Mouse (Mus musculus) frontal cortex, postnatal 14 days (tissue): Measurements from ENCODE around the gene Dlg3.

Source experiments
- DNase-seq, 2 experiments: peaks; one replicate each; pipeline ENCODE4 v3.0.0; 2022; ENCODE audit warnings: low spot score in 2 of 2

Gene Dlg3

GRCm38 (mm10) chrX:100797370-100797769, 29.8 kb downstream of the Dlg3 start:
- no peak for DNase-seq

GRCm38 (mm10) chrX:100797851-100798527, 30.5 kb downstream of the Dlg3 start:
- DNase-seq: peak in 1 of 2 experiments; percentile 17

GRCm38 (mm10) chrX:100800643-100801042, 33.1 kb downstream of the Dlg3 start:
- no peak for DNase-seq

GRCm38 (mm10) chrX:100802034-100802433, 34.5 kb downstream of the Dlg3 start:
- DNase-seq: no peak

- no peak for DNase-seq
Observed at GRCm38 (mm10) chrX:100811129-100811528, 43.6 kb downstream of the Dlg3 start.

- DNase-seq: no peak
Observed at GRCm38 (mm10) chrX:100814139-100814538, 46.6 kb downstream of the Dlg3 start.

- DNase-seq: no peak
Observed at GRCm38 (mm10) chrX:100815766-100816165, 48.2 kb downstream of the Dlg3 start.

- DNase-seq: no peak
Observed at GRCm38 (mm10) chrX:100818681-100819080, 51.2 kb downstream of the Dlg3 start.

GRCm38 (mm10) chrX:100821149-100821548, 53.6 kb downstream of the Dlg3 start:
- DNase-seq: no peak

GRCm38 (mm10) chrX:100825557-100825956, 58.0 kb downstream of the Dlg3 start:
- no peak for DNase-seq

- DNase-seq: no peak
Observed at GRCm38 (mm10) chrX:100832806-100833205, 65.3 kb downstream of the Dlg3 start.

- DNase-seq: no peak
Observed at GRCm38 (mm10) chrX:100839211-100839610, 71.7 kb downstream of the Dlg3 start.
